In the genomic region with DNA sequence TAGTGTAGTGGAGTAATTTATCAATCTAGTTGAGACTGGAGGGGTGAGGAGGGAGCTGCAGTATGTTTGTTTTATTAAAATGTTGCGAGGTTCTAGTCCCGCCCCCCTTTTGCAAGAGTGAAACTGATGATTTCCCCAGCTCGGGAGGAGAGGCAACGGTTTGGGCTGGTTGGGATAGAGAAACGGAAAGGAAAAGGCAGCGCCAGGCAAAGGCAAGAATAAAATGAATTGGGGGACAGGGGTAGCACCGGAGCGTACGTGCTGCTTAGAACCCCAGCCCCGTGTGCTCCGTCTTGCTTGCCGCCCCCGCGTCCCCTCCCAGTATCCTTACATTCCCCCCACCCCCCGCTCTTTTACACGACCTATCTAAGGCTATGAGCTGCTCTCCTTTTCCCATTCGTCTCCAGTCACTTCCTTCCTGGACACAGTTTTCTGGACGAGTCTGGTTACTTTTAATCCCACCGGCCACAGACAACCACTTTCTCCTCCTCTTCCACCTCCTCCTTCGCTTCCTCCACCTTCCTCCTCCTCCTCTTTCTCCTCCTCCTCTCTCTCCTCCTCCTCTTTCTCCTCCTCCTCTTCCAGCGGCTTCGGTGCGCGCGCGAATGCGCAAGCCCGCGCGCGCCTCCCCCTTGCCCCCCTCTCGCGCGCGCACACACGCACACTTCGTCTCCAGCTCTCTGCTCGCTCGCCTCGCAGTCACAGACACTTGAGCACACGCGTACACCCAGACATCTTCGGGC, we compare ENCODE assay signal across 9 mouse cellular contexts. TPM values are rescaled to one million over a fixed set of nuclear protein-coding genes. Genes with fewer than 3 reads are reported as not detected.
DNase-seq lines count a peak whose midpoint lies in the region; ATAC-seq and TF ChIP-seq lines count a peak whose summit lies in the region.
"Had no signal": no experiment of that assay in that cellular context is flagged by ENCODE, and none has a peak within 500 bp of the region (broad histone marks: within the 10 kb centered on the region; RNA-seq: fewer than 3 reads in every experiment).

No protein-coding gene starts in this region.

- no peaks in the 10 kb centered on the region for H3K36me3 ChIP-seq in thymus, adult 2 months (ENCODE audit: control insufficient read depth, insufficient read depth, low read length)
- no peaks in the 10 kb centered on the region for H3K36me3 ChIP-seq in embryonic facial prominence, embryonic 15.5 days
- no peaks in the 10 kb centered on the region for H3K36me3 ChIP-seq in heart, embryonic 12.5 days
- H3K36me3 ChIP-seq in kidney, embryonic 16.5 days (ENCODE audit: insufficient read depth, low read length) = no peaks in the 10 kb centered on the region
- H3K36me3 ChIP-seq in liver, embryonic 13.5 days = no peaks in the 10 kb centered on the region
- H3K36me3 ChIP-seq in myocyte (ENCODE audit: control insufficient read depth, insufficient read depth) = no peaks in the 10 kb centered on the region
- H3K36me3 ChIP-seq in stomach, embryonic 15.5 days = no peaks in the 10 kb centered on the region
- H3K36me3 ChIP-seq: G1E had no signal

- H3K4me1 ChIP-seq in thymus, adult 2 months (replicated peaks; ENCODE audit: control insufficient read depth, insufficient read depth, low read length) = 0 out of 2 replicates have a peak, but pooled peaks cover 4% of the 10 kb centered on the region
- H3K4me1 ChIP-seq in embryonic facial prominence, embryonic 15.5 days = no peaks in the 10 kb centered on the region
- peaks cover 4% of the 10 kb centered on the region for H3K4me1 ChIP-seq in heart, embryonic 12.5 days (replicated peaks)
- H3K4me1 ChIP-seq in kidney, embryonic 16.5 days (ENCODE audit: insufficient read depth, low read length) = peaks cover 3% of the 10 kb centered on the region; the same call in 1 of the 2 replicates
- H3K4me1 ChIP-seq in liver, embryonic 13.5 days (replicated peaks) = peaks cover 7% of the 10 kb centered on the region
- no peaks in the 10 kb centered on the region for H3K4me1 ChIP-seq in stomach, embryonic 15.5 days

- no peak overlapping the region for H3ac ChIP-seq in myocyte (ENCODE audit: control insufficient read depth, insufficient read length)

- WGBS in thymus, adult 2 months = 1% methylated on average over 42 of the region's 43 CpGs
- under 1% methylated on average over 43 of the region's 43 CpGs for WGBS in embryonic facial prominence, embryonic 15.5 days
- WGBS in heart, embryonic 12.5 days = under 1% methylated on average over 43 of the region's 43 CpGs
- 0% methylated on average over 42 of the region's 43 CpGs for WGBS in kidney, embryonic 16.5 days
- WGBS in liver, embryonic 13.5 days (ENCODE audit: insufficient replicate concordance) = under 1% methylated on average over 43 of the region's 43 CpGs
- under 1% methylated on average over 37 of the region's 43 CpGs for WGBS in stomach, embryonic 15.5 days

- H3K27ac ChIP-seq in thymus, adult 2 months (ENCODE audit: control insufficient read depth, insufficient read depth, low read length) = no peak overlapping the region
- H3K27ac ChIP-seq in embryonic facial prominence, embryonic 15.5 days (replicated peaks) = peak overlapping the region; percentile 92
- H3K27ac ChIP-seq in heart, embryonic 12.5 days (ENCODE audit: poor library complexity, severe bottlenecking) = peak overlapping the region; percentile 96
- H3K27ac ChIP-seq in kidney, embryonic 16.5 days (ENCODE audit: low read length) = peak overlapping the region; percentile 83
- H3K27ac ChIP-seq in liver, embryonic 13.5 days = peak overlapping the region; percentile 71
- peak overlapping the region; percentile 86 for H3K27ac ChIP-seq in stomach, embryonic 15.5 days

- H3K9me3 ChIP-seq in embryonic facial prominence, embryonic 15.5 days (replicated peaks) = no peaks in the 10 kb centered on the region
- H3K9me3 ChIP-seq in heart, embryonic 12.5 days (replicated peaks) = no peaks in the 10 kb centered on the region
- no peaks in the 10 kb centered on the region for H3K9me3 ChIP-seq in kidney, embryonic 16.5 days (ENCODE audit: low read length)
- H3K9me3 ChIP-seq in liver, embryonic 13.5 days (replicated peaks) = no peaks in the 10 kb centered on the region
- no peaks in the 10 kb centered on the region for H3K9me3 ChIP-seq in stomach, embryonic 15.5 days
- H3K9me3 ChIP-seq: G1E had no signal

- TF ChIP-seq CTCF in thymus, adult 2 months (IDR thresholded peaks at IDR 0.05; ENCODE audit: borderline replicate concordance, control insufficient read depth, extremely low read depth, insufficient read depth, low read length, poor library complexity) = no peak

- peak; percentile 85 for ATAC-seq in embryonic facial prominence, embryonic 15.5 days (ENCODE audit: insufficient number of reproducible peaks, low FRiP score, low TSS enrichment, low read depth)
- peak; percentile 84 for ATAC-seq in heart, embryonic 12.5 days (ENCODE audit: insufficient number of reproducible peaks, low FRiP score)
- ATAC-seq in kidney, embryonic 16.5 days (ENCODE audit: low FRiP score, low TSS enrichment) = peak; percentile 87
- peak; percentile 81 for ATAC-seq in liver, embryonic 13.5 days (ENCODE audit: low read depth)
- peak; percentile 81 for ATAC-seq in stomach, embryonic 15.5 days (ENCODE audit: insufficient read depth, low FRiP score, low read depth)

- H3K27me3 ChIP-seq in thymus, adult 2 months (ENCODE audit: control insufficient read depth, insufficient read depth, low read length) = no peaks in the 10 kb centered on the region
- H3K27me3 ChIP-seq in embryonic facial prominence, embryonic 15.5 days = no peaks in the 10 kb centered on the region
- H3K27me3 ChIP-seq in heart, embryonic 12.5 days (replicated peaks) = no peaks in the 10 kb centered on the region
- H3K27me3 ChIP-seq in kidney, embryonic 16.5 days (ENCODE audit: insufficient read depth, low read length) = no peaks in the 10 kb centered on the region
- H3K27me3 ChIP-seq in liver, embryonic 13.5 days = 0 out of 2 replicates have a peak, but pooled peaks cover 3% of the 10 kb centered on the region
- H3K27me3 ChIP-seq in myocyte (ENCODE audit: control insufficient read depth, insufficient read depth, insufficient read length) = no peaks in the 10 kb centered on the region
- no peaks in the 10 kb centered on the region for H3K27me3 ChIP-seq in stomach, embryonic 15.5 days (replicated peaks)

- no peak for TF ChIP-seq POLR2A in thymus, adult 2 months (IDR thresholded peaks at IDR 0.05; ENCODE audit: control insufficient read depth, extremely low read depth, insufficient read depth, low read length, poor library complexity)
- peak; percentile 76 for TF ChIP-seq POLR2A in myocyte (IDR thresholded peaks at IDR 0.05; ENCODE audit: insufficient read length, low read depth)

- peak overlapping the region; percentile 62 for H3K4me2 ChIP-seq in embryonic facial prominence, embryonic 15.5 days (replicated peaks)
- H3K4me2 ChIP-seq in heart, embryonic 12.5 days = peak overlapping the region; percentile 66
- peak overlapping the region; percentile 75 for H3K4me2 ChIP-seq in kidney, embryonic 16.5 days (replicated peaks; ENCODE audit: low read depth, low read length)
- H3K4me2 ChIP-seq in liver, embryonic 13.5 days = peak overlapping the region; percentile 81
- H3K4me2 ChIP-seq in myocyte (ENCODE audit: low read depth) = peak overlapping the region; percentile 63
- H3K4me2 ChIP-seq in stomach, embryonic 15.5 days = peak overlapping the region; percentile 76

- peak overlapping the region; percentile 50 for H3K4me3 ChIP-seq in thymus, adult 2 months (ENCODE audit: control insufficient read depth, insufficient read depth, low read length)
- H3K4me3 ChIP-seq in embryonic facial prominence, embryonic 15.5 days (replicated peaks) = peak overlapping the region; percentile 68
- peak overlapping the region; percentile 82 for H3K4me3 ChIP-seq in heart, embryonic 12.5 days
- peak overlapping the region; percentile 68 for H3K4me3 ChIP-seq in kidney, embryonic 16.5 days (ENCODE audit: low read length)
- peak overlapping the region; percentile 69 for H3K4me3 ChIP-seq in liver, embryonic 13.5 days (replicated peaks)
- H3K4me3 ChIP-seq in myocyte = peak overlapping the region; percentile 56
- peak overlapping the region; percentile 63 for H3K4me3 ChIP-seq in stomach, embryonic 15.5 days (replicated peaks)

- H3K79me2 ChIP-seq in myocyte (ENCODE audit: control insufficient read depth, insufficient read depth) = no peaks in the 10 kb centered on the region

- DNase-seq in thymus, adult 2 months = peak; percentile 6
- DNase-seq in thymus, adult 18-20 months = no peak
- DNase-seq in liver, embryonic 13.5 days = peak; percentile 29

- peak overlapping the region; percentile 35 for H3K9ac ChIP-seq in embryonic facial prominence, embryonic 15.5 days
- peak overlapping the region; percentile 91 for H3K9ac ChIP-seq in heart, embryonic 12.5 days
- peak overlapping the region; percentile 69 for H3K9ac ChIP-seq in kidney, embryonic 16.5 days (replicated peaks; ENCODE audit: low read length)
- H3K9ac ChIP-seq in liver, embryonic 13.5 days = peak overlapping the region; percentile 54
- H3K9ac ChIP-seq in stomach, embryonic 15.5 days = peak overlapping the region; percentile 16; the same call in 1 of the 2 replicates

TF ChIP-seq in myocyte, 11 proteins besides CTCF, POLR2A, EP300 and RAD21:
- no peak for TF ChIP-seq MAX (IDR thresholded peaks at IDR 0.05; ENCODE audit: low read depth)
- no peak for TF ChIP-seq REST (IDR thresholded peaks at IDR 0.05; ENCODE audit: insufficient read depth, insufficient read length)
- TF ChIP-seq MYOG (IDR thresholded peaks at IDR 0.05; ENCODE audit: control insufficient read depth in 1 of 3, insufficient read depth in 1 of 3, insufficient read length in 2 of 3, low read depth in 2 of 3) = no peak
- no peak for TF ChIP-seq USF1 (IDR thresholded peaks at IDR 0.05; ENCODE audit: low read depth)
- no peak for TF ChIP-seq E2F4 (IDR thresholded peaks at IDR 0.05; ENCODE audit: insufficient read depth)
- no peak for TF ChIP-seq CEBPB (IDR thresholded peaks at IDR 0.05; ENCODE audit: insufficient read depth, poor library complexity, severe bottlenecking)
- no peak for TF ChIP-seq TCF12 (IDR thresholded peaks at IDR 0.05; ENCODE audit: insufficient read depth, poor library complexity, severe bottlenecking)
- TF ChIP-seq MYOD1 (IDR thresholded peaks at IDR 0.05; ENCODE audit: control insufficient read depth in 1 of 3, insufficient read length in 2 of 3, low read depth in 2 of 3) = no peak
- peak; percentile 29 for TF ChIP-seq POLR2AphosphoS2 (IDR thresholded peaks at IDR 0.05; ENCODE audit: insufficient read length, low read depth)

RNA-seq across cellular contexts. Expression of a gene that starts 20.5 kb away (rescaled TPM):
- 5.2 and 7.0 TPM in 2 replicates for polyA plus RNA-seq in thymus, adult 2 months (2012; rRNA removed)
- polyA plus RNA-seq in embryonic facial prominence, embryonic 15.5 days (2015; fragmentation: Nextera tagmentation; extraction: Ambion mirVana) = 166 and 185 TPM in 2 replicates
- 117 and 127 TPM in 2 replicates for polyA plus RNA-seq in heart, embryonic 12.5 days (2016; fragmentation: Nextera tagmentation; extraction: Ambion mirVana)
- polyA plus RNA-seq in kidney, embryonic 16.5 days (2015; fragmentation: Nextera tagmentation; extraction: Ambion mirVana) = 54.9 and 56.5 TPM in 2 replicates
- 15.4 and 21.7 TPM in 2 replicates for polyA plus RNA-seq in liver, embryonic 13.5 days (2015; fragmentation: Nextera tagmentation; extraction: Ambion mirVana)
- polyA plus RNA-seq in myocyte (2012; fragmentation: generic; extraction: Trizol) = 49.0 TPM
- 39.5 and 41.4 TPM in 2 replicates for polyA plus RNA-seq in stomach, embryonic 15.5 days (2015; fragmentation: Nextera tagmentation; extraction: Ambion mirVana)
- polyA plus RNA-seq: G1E had no signal

Comparison
In these comparisons a context has a peak if more than half of its experiments do, and no peak if none do; other contexts are left out.
1. DNase-seq: peak in thymus, adult 2 months (single experiment) and liver, embryonic 13.5 days (single experiment); none in thymus, adult 18-20 months (0 of 2).
2. H3K9ac ChIP-seq: peak in every context shown above with its lines; median percentile 91 in heart, embryonic 12.5 days; 69 in kidney, embryonic 16.5 days; 54 in liver, embryonic 13.5 days; 35 in embryonic facial prominence, embryonic 15.5 days; 16 in stomach, embryonic 15.5 days.
3. Peak in every context shown above with its lines, with median percentiles within 50 percentile points of each other: H3K4me3 ChIP-seq, ATAC-seq and H3K4me2 ChIP-seq.